Mouse (Mus musculus): ENCODE measurements around the gene Lim2.

The Lim2 gene

GRCm38 (mm10) chr7:43443126-43443916, 15.9 kb downstream of the Lim2 start:
- DNase-seq (ENCODE audit: low spot score in 2 of 2), result peak; percentile 63 to 76

DNA sequence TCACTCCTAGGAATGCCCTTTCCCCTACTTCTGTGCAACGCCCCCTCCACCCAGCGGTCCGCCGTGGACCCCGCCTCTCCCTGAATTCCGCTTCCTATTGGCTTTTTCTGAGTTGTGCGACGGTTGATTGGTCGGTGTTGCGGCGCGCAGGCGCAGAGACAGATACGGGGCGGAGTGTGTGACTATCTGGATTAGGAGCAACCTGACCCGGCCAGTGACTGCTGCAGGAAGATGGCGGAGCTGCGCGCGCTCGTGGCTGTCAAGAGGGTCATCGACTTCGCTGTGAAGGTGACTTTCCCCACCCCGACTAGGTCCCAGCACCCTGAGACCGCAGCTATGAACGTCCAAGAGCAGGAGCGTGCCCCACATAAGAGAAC, 16.4 kb downstream of the Lim2 start, which contains the start of the genes Etfb and Gm45233:
TSS of gene Etfb (plus strand) at position 167 of the 377 bp plus-strand sequence.
TSS of gene Gm45233 (plus strand) at position 212 of the 377 bp plus-strand sequence.
- peak; percentile 79 to 93 for DNase-seq (ENCODE audit: low spot score in 2 of 2)

DNA sequence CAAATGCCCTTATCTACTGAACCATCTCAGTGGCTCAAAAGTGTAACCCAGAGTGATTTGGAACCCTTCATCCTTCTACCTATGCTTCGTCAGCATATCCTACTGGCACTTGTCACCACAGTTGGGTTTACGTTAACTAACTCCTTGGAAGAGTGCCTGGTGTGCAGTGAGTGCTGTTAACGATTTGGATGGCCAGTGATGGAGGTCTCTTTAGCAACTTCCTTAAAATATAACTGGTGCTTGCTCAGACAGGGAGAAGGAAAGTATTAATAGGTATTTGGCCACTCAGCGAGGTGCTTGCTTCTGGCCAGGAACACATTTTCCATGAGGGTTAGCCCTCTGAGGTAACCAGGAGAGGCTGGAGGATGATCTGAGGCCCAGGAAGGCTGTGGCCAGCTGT, 20.3 kb downstream of the Lim2 start:
- DNase-seq (ENCODE audit: low spot score in 2 of 2), result no peak

GRCm38 (mm10) chr7:43448246-43448645, 20.8 kb downstream of the Lim2 start:
- DNase-seq (ENCODE audit: low spot score in 2 of 2), result no peak

DNA sequence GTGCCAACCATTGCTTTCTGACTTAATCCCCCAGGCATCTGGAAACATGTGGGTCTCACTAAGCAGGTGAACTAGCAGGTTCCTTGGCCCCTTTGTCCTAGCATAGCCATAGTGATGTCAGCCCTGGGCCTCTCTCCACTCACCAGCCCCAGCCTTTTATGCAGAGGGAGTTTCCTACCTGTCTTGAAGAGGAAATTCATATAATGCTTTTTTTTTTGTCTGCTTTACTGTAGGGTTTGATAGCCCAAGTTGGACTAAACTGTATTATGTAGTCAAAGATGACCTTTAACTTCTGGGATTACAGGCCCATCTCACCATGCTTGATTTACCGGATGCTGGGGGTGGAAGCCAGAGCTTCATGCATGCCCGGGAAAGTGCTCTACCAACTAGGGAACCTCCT, 22.3 kb downstream of the Lim2 start:
- no peak for DNase-seq (ENCODE audit: low spot score in 2 of 2)

DNA sequence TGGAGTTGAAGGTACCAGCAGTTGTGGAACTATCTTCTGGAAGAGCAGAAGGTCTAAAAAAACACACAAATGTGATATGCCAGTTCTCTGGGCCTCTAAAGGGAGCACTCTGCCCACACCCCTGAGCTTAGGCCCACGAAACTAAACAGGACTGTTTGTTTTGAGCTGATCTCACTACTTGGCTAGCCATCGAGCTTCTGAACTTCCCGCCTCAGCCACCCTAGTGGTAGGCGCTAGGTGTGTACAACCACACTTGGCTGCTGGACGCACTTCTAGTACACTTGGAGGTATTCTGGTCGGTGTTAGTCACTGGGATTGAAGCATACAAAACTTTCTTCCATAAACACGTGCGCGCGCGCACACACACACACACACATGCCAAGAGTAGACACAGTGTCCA, 24.3 kb downstream of the Lim2 start:
- no peak for DNase-seq (ENCODE audit: low spot score in 2 of 2)

GRCm38 (mm10) chr7:43452609-43453008, 25.1 kb downstream of the Lim2 start:
- peak; percentile 27 to 76 for DNase-seq (ENCODE audit: low spot score in 2 of 2)

GRCm38 (mm10) chr7:43453599-43454355, 26.3 kb downstream of the Lim2 start:
- DNase-seq (ENCODE audit: low spot score in 2 of 2), result no peak

GRCm38 (mm10) chr7:43454371-43454770, 26.9 kb downstream of the Lim2 start:
- DNase-seq (ENCODE audit: low spot score in 2 of 2), result no peak

- no peak for DNase-seq (ENCODE audit: low spot score in 2 of 2)
These were observed 35.4 kb downstream of the Lim2 start, which contains the start of gene Vsig10l for GRCm38 (mm10) chr7:43462851-43463250. Vsig10l (plus strand) TSS chr7:43463151.

DNA sequence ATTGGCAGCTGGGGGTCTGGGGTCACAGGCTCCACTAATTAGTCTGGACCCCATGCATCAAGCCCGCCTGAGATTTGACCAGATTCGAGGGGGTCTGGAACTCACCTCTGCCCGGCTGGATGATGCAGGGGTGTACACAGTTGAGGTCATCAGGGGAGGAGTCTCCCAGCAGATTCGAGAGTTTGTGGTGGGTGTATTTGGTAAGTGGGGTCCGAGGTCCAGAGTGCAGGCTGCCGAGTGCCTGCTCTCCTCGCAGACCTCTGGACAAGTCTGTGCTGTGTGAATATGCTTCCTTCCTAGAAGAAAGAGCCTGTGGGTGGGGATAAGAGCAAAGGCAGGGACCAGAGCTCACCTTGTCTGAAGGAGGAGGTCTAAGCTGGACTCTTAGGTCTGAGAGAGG, 36.5 kb downstream of the Lim2 start:
- no peak for DNase-seq (ENCODE audit: low spot score in 2 of 2)

GRCm38 (mm10) chr7:43464864-43465343, 37.4 kb downstream of the Lim2 start:
- peak in 1 of 2 experiments; percentile 31 for DNase-seq (ENCODE audit: low spot score in 2 of 2)

- DNase-seq (ENCODE audit: low spot score in 2 of 2), result peak; percentile 76 to 94
These were observed 38.1 kb downstream of the Lim2 start for GRCm38 (mm10) chr7:43465344-43466098.

GRCm38 (mm10) chr7:43466099-43466694, 38.7 kb downstream of the Lim2 start:
- DNase-seq (ENCODE audit: low spot score in 2 of 2), result peak; percentile 73 to 89

GRCm38 (mm10) chr7:43470373-43470772, 42.9 kb downstream of the Lim2 start:
- peak; percentile 20 to 65 for DNase-seq (ENCODE audit: low spot score in 2 of 2)

DNA sequence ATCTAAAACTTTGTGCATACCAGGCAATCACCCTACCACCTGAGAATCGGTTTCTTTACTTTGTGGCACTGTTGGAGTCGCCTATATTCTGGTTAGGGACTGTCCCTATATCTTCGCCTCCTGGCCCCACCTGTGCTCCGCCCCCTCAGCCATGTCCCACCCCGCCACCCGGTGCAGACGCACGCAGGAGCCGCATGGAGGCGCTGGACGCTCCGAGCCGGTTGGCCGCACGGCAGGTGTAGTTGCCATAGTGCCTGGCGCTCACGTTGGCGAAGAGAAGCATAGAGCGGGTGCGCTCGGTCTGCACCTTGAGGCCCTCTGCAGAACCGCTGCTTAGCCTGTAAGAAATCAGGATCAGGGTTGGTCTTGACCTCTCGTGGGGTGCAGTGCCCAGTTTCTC, 48.2 kb downstream of the Lim2 start:
- DNase-seq (ENCODE audit: low spot score in 2 of 2), result peak in 1 of 2 experiments; percentile 49

DNA sequence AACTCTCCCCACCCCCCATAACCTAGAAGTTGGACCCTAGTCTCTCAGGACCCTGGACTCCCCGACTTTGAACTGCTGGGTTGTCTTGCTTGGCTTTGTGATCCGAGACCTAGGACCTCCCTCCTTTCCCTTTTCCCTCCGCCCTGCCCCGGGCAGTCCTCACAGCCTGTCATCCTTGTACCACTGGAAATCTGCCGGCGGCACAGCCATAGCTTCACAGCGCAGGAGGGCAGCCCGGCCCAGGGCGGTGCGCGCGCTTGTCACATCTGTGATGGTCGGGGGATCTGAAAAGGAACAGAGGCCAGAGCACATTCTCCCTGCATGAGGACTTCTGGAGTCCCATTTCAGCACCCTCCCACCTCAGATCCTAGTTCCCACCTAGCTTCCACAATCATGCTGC, 48.9 kb downstream of the Lim2 start:
- no peak for DNase-seq (ENCODE audit: low spot score in 2 of 2)

DNA sequence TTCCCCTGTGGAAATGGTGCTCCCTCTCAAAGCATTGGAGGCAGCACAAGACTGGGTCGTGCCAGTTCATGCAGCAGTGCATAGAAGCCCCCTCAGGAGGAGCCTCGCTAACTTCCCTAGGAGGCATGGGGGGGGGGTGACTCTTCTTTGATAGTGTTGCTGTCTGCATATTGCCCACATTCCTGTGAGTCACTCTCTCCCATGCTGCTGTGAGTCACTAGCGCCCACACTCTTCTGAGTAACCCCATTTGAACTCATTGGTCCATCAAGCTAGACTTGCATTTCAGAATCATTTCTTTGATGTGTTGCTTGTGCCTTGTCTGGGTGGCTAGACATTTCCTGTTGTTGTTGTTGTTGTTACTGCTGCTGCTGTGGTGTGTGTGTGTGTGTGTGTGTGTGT, 53.7 kb downstream of the Lim2 start:
- DNase-seq (ENCODE audit: low spot score in 2 of 2), result no peak

- DNase-seq (ENCODE audit: low spot score in 2 of 2), result no peak
These were observed 54.7 kb downstream of the Lim2 start for GRCm38 (mm10) chr7:43482090-43482716.

GRCm38 (mm10) chr7:43483236-43483635, 55.8 kb downstream of the Lim2 start:
- DNase-seq (ENCODE audit: low spot score in 2 of 2), result peak in 1 of 2 experiments; percentile 30
